Mouse (Mus musculus): ENCODE results near the gene Zbtb34.

- no peak for TF ChIP-seq CTCF (conservative IDR thresholded peaks at IDR 0.05; ENCODE audit: low read length)
- no peak for TF ChIP-seq POU5F1 (IDR thresholded peaks at IDR 0.05; ENCODE audit: borderline replicate concordance, low read length)
Measured at GRCm38 (mm10) chr2:33435036-33435650, 4.0 kb upstream of the Zbtb34 start.

All from E14TG2a.4 (cell line).